12 mouse cellular contexts compared by ENCODE assay signal in the genomic region with DNA sequence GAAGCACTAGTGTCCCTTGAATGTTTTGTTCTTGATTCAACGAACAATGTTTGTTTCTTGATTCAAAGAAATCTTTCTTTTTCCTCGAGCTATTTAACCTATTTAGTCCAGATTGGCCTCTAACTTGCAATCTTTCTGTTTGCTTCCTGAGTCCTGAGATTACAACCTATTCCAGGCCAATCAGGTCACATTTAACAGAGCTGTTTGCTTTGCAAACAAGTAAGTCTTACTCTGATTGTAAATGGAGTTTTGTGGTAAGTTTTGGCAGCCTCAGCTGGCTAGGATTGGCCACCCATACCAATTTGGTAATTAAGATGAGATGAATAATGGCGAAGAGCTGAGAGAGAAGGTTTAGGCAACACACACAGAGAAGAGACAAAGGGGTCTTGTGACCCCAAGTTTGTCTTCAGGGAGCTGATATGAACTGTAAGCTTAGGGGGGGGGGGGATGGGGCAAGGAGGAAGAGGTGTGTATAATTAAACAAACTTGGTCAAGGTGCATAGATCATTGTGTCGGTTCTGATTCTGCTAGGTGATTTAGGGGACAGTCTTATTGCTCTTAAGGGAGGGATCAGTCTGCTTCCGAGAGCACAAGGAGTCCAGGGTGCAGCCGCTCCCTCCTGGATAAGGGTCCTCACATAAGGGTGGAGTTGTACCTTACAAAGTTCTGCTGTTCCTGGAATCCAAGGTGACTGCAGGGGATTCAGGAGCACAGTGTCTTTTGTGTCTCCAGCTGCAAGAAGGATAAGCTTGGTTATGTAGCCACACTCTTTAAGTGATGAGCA.
"Had no signal": no experiment of that assay in that cellular context is flagged by ENCODE, and none has a peak within 500 bp of the region (broad histone marks: within the 10 kb centered on the region; RNA-seq: fewer than 3 reads in every experiment).

No protein-coding gene starts in this region.

- H3K9me3 ChIP-seq: limb, embryonic 15.5 days; liver, embryonic 13.5 days; midbrain, embryonic 13.5 days; neural tube, embryonic 15.5 days had no signal

- H3K4me3 ChIP-seq: layer of hippocampus, adult 2 months; limb, embryonic 15.5 days; liver, embryonic 13.5 days; midbrain, embryonic 13.5 days; myocyte; neural tube, embryonic 15.5 days had no signal

- H3K4me1 ChIP-seq: liver, embryonic 13.5 days; midbrain, embryonic 13.5 days; neural tube, embryonic 15.5 days had no signal

- H3K36me3 ChIP-seq: limb, embryonic 15.5 days; liver, embryonic 13.5 days; midbrain, embryonic 13.5 days; neural tube, embryonic 15.5 days had no signal

- H3K4me2 ChIP-seq: limb, embryonic 15.5 days; liver, embryonic 13.5 days; midbrain, embryonic 13.5 days; neural tube, embryonic 15.5 days had no signal

- DNase-seq: kidney, adult 11 months; kidney, adult 9 months; kidney, postnatal 36 days; liver, embryonic 13.5 days; thymus, postnatal 4 days had no signal

- H3K9ac ChIP-seq: limb, embryonic 15.5 days; liver, embryonic 13.5 days; midbrain, embryonic 13.5 days; neural tube, embryonic 15.5 days had no signal

- H3K27me3 ChIP-seq: limb, embryonic 15.5 days; liver, embryonic 13.5 days; midbrain, embryonic 13.5 days; neural tube, embryonic 15.5 days had no signal

- ATAC-seq: hindbrain, postnatal 0 days; midbrain, embryonic 13.5 days had no signal

- H3K27ac ChIP-seq: hindbrain, postnatal 0 days; kidney, postnatal 0 days; layer of hippocampus, adult 2 months; limb, embryonic 15.5 days; liver, embryonic 13.5 days; midbrain, embryonic 13.5 days; neural tube, embryonic 15.5 days had no signal
